Mouse (Mus musculus) testis, adult 2 months (tissue): Measurements from ENCODE around the gene Gm4778. TPM values are rescaled to one million over a fixed set of nuclear protein-coding genes. Genes with fewer than 3 reads are reported as not detected.
"Not testable (repeated sequence)": the region's sequence is repeated elsewhere in the genome, so short reads cannot be mapped to it uniquely, and the experiment has no call there.

ENCODE experiments used
- H3K27ac ChIP-seq: fragments of 200-500 bp; 2 replicates; pipeline ENCODE4 v1.5.1; 2012; ENCODE audit warnings: low read depth, low read length; ENCODE audit not compliant: control insufficient read depth, insufficient read depth
- H3K27me3 ChIP-seq: fragments of 200-500 bp; 2 replicates; pipeline ENCODE4 v1.6.1; 2012; ENCODE audit warnings: mild to moderate bottlenecking, low read length, moderate library complexity; ENCODE audit not compliant: control insufficient read depth, insufficient read depth
- H3K36me3 ChIP-seq: fragments of 200-500 bp; 2 replicates; pipeline ENCODE4 v1.6.1; 2012; ENCODE audit warnings: mild to moderate bottlenecking, low read length; ENCODE audit not compliant: control insufficient read depth, insufficient read depth
- H3K4me1 ChIP-seq: fragments of 200-500 bp; 2 replicates; pipeline ENCODE4 v1.6.1; 2012; ENCODE audit warnings: low read length; ENCODE audit not compliant: control insufficient read depth, insufficient read depth
- H3K4me3 ChIP-seq: fragments of 200-500 bp; 2 replicates; pipeline ENCODE4 v1.5.1; 2012; ENCODE audit warnings: low read depth, mild to moderate bottlenecking, low read length, moderate library complexity, mixed read lengths; ENCODE audit not compliant: control insufficient read depth
- CTCF ChIP-seq: fragments of 200-500 bp; IDR thresholded peaks from 2 replicates; pipeline ENCODE4 v1.5.1; 2012; ENCODE audit warnings: low read depth, mild to moderate bottlenecking, inconsistent platforms, low read length, moderate library complexity; ENCODE audit not compliant: control insufficient read depth, insufficient read depth, insufficient replicate concordance
- POLR2A ChIP-seq: fragments of 200-500 bp; IDR thresholded peaks from 2 replicates; pipeline ENCODE4 v1.6.1; 2012; ENCODE audit warnings: low read depth, mild to moderate bottlenecking, inconsistent platforms, low read length, moderate library complexity; ENCODE audit not compliant: control insufficient read depth
- polyA plus RNA-seq: library from polyadenylated mRNA; depleted of rRNA; stranded (reverse); fragments of >200 nt; gene quantifications from 2 replicates; pipeline ENCODE4 v1.2.3, GENCODE M21; 2012; rRNA removed

The Gm4778 gene
- polyA plus RNA-seq: not detected in 2 replicates

GRCm38 (mm10) chr3:94263736-94264135 is at the start of gene Gm4778:
Gm4778 (plus strand) TSS chr3:94264036.
- H3K4me1 ChIP-seq, H3K4me3 ChIP-seq, H3K36me3 ChIP-seq, H3K27ac ChIP-seq, H3K27me3 ChIP-seq: not testable (repeated sequence)

GRCm38 (mm10) chr3:94260598-94260997 is 3.2 kb upstream of the Gm4778 start:
- no peaks in the 10 kb centered on the region for H3K27me3 ChIP-seq
- H3K36me3 ChIP-seq: no peaks in the 10 kb centered on the region
- H3K27ac ChIP-seq: no peak overlapping the region
- no peak for TF ChIP-seq POLR2A
- TF ChIP-seq CTCF: no peak
- H3K4me1 ChIP-seq: no peaks in the 10 kb centered on the region
- H3K4me3 ChIP-seq: no peak overlapping the region

GRCm38 (mm10) chr3:94275991-94276390 is 12.2 kb downstream of the Gm4778 start:
- Histone ChIP-seq H3K4me3 (no peak overlapping the region), H3K36me3 (no peaks in the 10 kb centered on the region), H3K4me1 (no peaks in the 10 kb centered on the region), H3K27ac (no peak overlapping the region), H3K27me3 (no peaks in the 10 kb centered on the region)
- TF ChIP-seq CTCF (no peak), POLR2A (no peak)

- Histone ChIP-seq H3K27me3 (no peaks in the 10 kb centered on the region), H3K4me1 (peaks cover 2% of the 10 kb centered on the region), H3K27ac (no peak overlapping the region), H3K36me3 (no peaks in the 10 kb centered on the region), H3K4me3 (no peak overlapping the region)
- TF ChIP-seq CTCF: no peak
- no peak for TF ChIP-seq POLR2A
Observed at GRCm38 (mm10) chr3:94305457-94305856, 41.6 kb downstream of the Gm4778 start.

- no peak for TF ChIP-seq CTCF
- TF ChIP-seq POLR2A: no peak
- no peaks in the 10 kb centered on the region for H3K27me3 ChIP-seq
- H3K4me3 ChIP-seq: no peak overlapping the region
- H3K27ac ChIP-seq: no peak overlapping the region
- no peaks in the 10 kb centered on the region for H3K36me3 ChIP-seq
- H3K4me1 ChIP-seq: peaks cover 2% of the 10 kb centered on the region
Observed at GRCm38 (mm10) chr3:94306975-94307374, 43.1 kb downstream of the Gm4778 start.

- peak; percentile 87 for TF ChIP-seq POLR2A
- no peak for TF ChIP-seq CTCF
- Histone ChIP-seq H3K27me3 (no peaks in the 10 kb centered on the region), H3K27ac (peak within 1 kb of the TSS; percentile 92), H3K4me3 (peak within 1 kb of the TSS; percentile 77), H3K36me3 (no peaks in the 10 kb centered on the region), H3K4me1 (peaks cover 2% of the 10 kb centered on the region)
Observed at GRCm38 (mm10) chr3:94309633-94310363, 46.0 kb downstream of the Gm4778 start, which contains the start of gene Them4. Them4 (plus strand) TSS chr3:94310089.

- TF ChIP-seq POLR2A: no peak
- no peak for TF ChIP-seq CTCF
- peak overlapping the region; percentile 58 for H3K27ac ChIP-seq
- H3K36me3 ChIP-seq: no peaks in the 10 kb centered on the region
- H3K27me3 ChIP-seq: no peaks in the 10 kb centered on the region
- peaks cover 2% of the 10 kb centered on the region for H3K4me1 ChIP-seq
- H3K4me3 ChIP-seq: peak overlapping the region; percentile 77
Observed at GRCm38 (mm10) chr3:94310491-94310890, 46.7 kb downstream of the Gm4778 start.
